Mouse (Mus musculus): ENCODE measurements around the gene Hao2. TPM values are rescaled to one million over a fixed set of nuclear protein-coding genes. Genes with fewer than 3 reads are reported as not detected.

The Hao2 gene
- not detected in 2 replicates for polyA plus RNA-seq (2012; rRNA removed; ENCODE audit: low replicate concordance)

GRCm38 (mm10) chr3:98893057-98893772 is at the start of gene Hao2:
Gene Hao2 (minus strand): TSS chr3:98893239.

GRCm38 (mm10) chr3:98859576-98859975 is 33.5 kb downstream of the Hao2 start, which contains the start of gene Hsd3b1:
Gene Hsd3b1 (minus strand): TSS chr3:98859794.

Other genes starting within 250 kb of the Hao2 start
- gene Hsd3b2, start 168.7 kb downstream of the Hao2 start, polyA plus RNA-seq (2012; rRNA removed; ENCODE audit: low replicate concordance): 0.11 TPM in 1 of 2 replicates, not detected in the other
- gene Hsd3b3, start 130.1 kb downstream of the Hao2 start, polyA plus RNA-seq (2012; rRNA removed; ENCODE audit: low replicate concordance): 0.92 TPM in 1 of 2 replicates, not detected in the other
- gene Hsd3b6, start 78.8 kb downstream of the Hao2 start, polyA plus RNA-seq (2012; rRNA removed; ENCODE audit: low replicate concordance): 0.69 TPM in 1 of 2 replicates, not detected in the other
- gene Hsd3b1, start 33.4 kb downstream of the Hao2 start, polyA plus RNA-seq (2012; rRNA removed; ENCODE audit: low replicate concordance): 0.09 TPM in 1 of 2 replicates, not detected in the other
- 2.2 and 5.8 TPM in 2 replicates for gene Wars2, start 247.8 kb upstream of the Hao2 start, polyA plus RNA-seq (2012; rRNA removed; ENCODE audit: low replicate concordance)

Measured in mammary gland, adult 2 months (tissue).